Mouse (Mus musculus) forebrain, postnatal 0 days (tissue): ENCODE data around the gene Cd302. TPM values are rescaled to one million over a fixed set of nuclear protein-coding genes. Genes with fewer than 3 reads are reported as not detected.
A peak's percentile ranks its signal among the peaks of the same experiment; 100 is the strongest.

Experiments
- ATAC-seq: fragments of 200-750 bp; cut with Nextera tagmentation; 2 replicates; pipeline ENCODE4 v1.8.0; 2017; ENCODE audit warnings: mild to moderate bottlenecking, moderate library complexity
- DNase-seq: peaks from one replicate; pipeline ENCODE4 v3.0.0-alpha.2; 2015
- H3K27ac ChIP-seq: fragments of 300-500 bp; sonication (generic); 2 replicates; pipeline ENCODE4 v1.5.1; 2014; ENCODE audit warnings: low read depth, mild to moderate bottlenecking, antibody characterized with exemption, low read length, moderate library complexity, mixed read lengths
- H3K27me3 ChIP-seq: fragments of 300-500 bp; sonication (generic); 2 replicates; pipeline ENCODE4 v1.6.1; 2014; ENCODE audit warnings: mild to moderate bottlenecking, low read length, mixed read lengths; ENCODE audit not compliant: insufficient read depth
- H3K36me3 ChIP-seq: fragments of 300-500 bp; sonication (generic); 2 replicates; pipeline ENCODE4 v1.6.1; 2014; ENCODE audit warnings: mild to moderate bottlenecking, moderate library complexity; ENCODE audit not compliant: insufficient read depth
- H3K4me1 ChIP-seq: fragments of 300-500 bp; sonication (generic); 2 replicates; pipeline ENCODE4 v1.6.1; 2014; ENCODE audit warnings: antibody characterized with exemption; ENCODE audit not compliant: insufficient read depth
- H3K4me2 ChIP-seq: fragments of 300-500 bp; sonication (generic); 2 replicates; pipeline ENCODE4 v1.6.1; 2014; ENCODE audit warnings: low read depth, mild to moderate bottlenecking, moderate library complexity
- H3K4me3 ChIP-seq: fragments of 300-500 bp; sonication (generic); 2 replicates; pipeline ENCODE4 v1.5.1; 2014; ENCODE audit warnings: low read depth, low read length, mixed read lengths
- H3K9ac ChIP-seq: fragments of 300-500 bp; sonication (generic); 2 replicates; pipeline ENCODE4 v1.6.1; 2014; ENCODE audit warnings: mild to moderate bottlenecking
- H3K9me3 ChIP-seq: fragments of 300-500 bp; sonication (generic); 2 replicates; pipeline ENCODE4 v1.6.1; 2016; ENCODE audit warnings: low read length
- CTCF ChIP-seq: sonication (generic); IDR thresholded peaks from 2 replicates; pipeline ENCODE4 v1.5.1; 2016; ENCODE audit warnings: antibody characterized with exemption, control low read depth, low read depth
- whole genome bisulfite sequencing: fragments of 180-500 bp; shearing (Covaris S2); extraction: QIAGEN DNeasy Blood & Tissue Kit; methylation state at CpG from one replicate; pipeline ENCODE4 v1.1.7; 2014; 5-methylcytosine and 5-hydroxymethylcytosine counted together
- polyA plus RNA-seq: library from polyadenylated mRNA; unstranded; fragments of >200 nt; fragmentation: Nextera tagmentation; extraction: Ambion mirVana; gene quantifications from 2 replicates; pipeline ENCODE4 v1.2.1, GENCODE M21; 2015
- total RNA-seq: library from RNA; depleted of rRNA; stranded (reverse); fragments of >200 nt; gene quantifications from 2 replicates; pipeline ENCODE4 v1.2.3, GENCODE M21; 2014

The Cd302 gene
- total and polyA plus RNA-seq, 2 experiments from 2014 or later = 5.8 to 19.3 TPM

- no peak for DNase-seq
- Histone ChIP-seq H3K27ac (no peak overlapping the region), H3K9ac (no peak overlapping the region), H3K9me3 (no peaks in the 10 kb centered on the region), H3K27me3 (no peaks in the 10 kb centered on the region), H3K36me3 (no peaks in the 10 kb centered on the region), H3K4me3 (no peak overlapping the region), H3K4me1 (no peaks in the 10 kb centered on the region), H3K4me2 (no peak overlapping the region)
- 75% methylated on average over 2 of the region's 2 CpGs for WGBS
- ATAC-seq = no peak
- TF ChIP-seq CTCF = no peak
These were observed 62.3 kb downstream of the Cd302 start for GRCm38 (mm10) chr2:60221954-60222353.

GRCm38 (mm10) chr2:60221236-60221635 is 63.1 kb downstream of the Cd302 start:
- no peaks in the 10 kb centered on the region for H3K9me3 ChIP-seq
- WGBS = 72% methylated on average over 6 of the region's 6 CpGs
- DNase-seq (no peak), ATAC-seq (no peak)
- no peak overlapping the region for H3K4me3 ChIP-seq
- no peak overlapping the region for H3K4me2 ChIP-seq
- H3K4me1 ChIP-seq = no peaks in the 10 kb centered on the region
- no peak overlapping the region for H3K9ac ChIP-seq
- TF ChIP-seq CTCF = no peak
- no peak overlapping the region for H3K27ac ChIP-seq
- H3K36me3 ChIP-seq = no peaks in the 10 kb centered on the region
- H3K27me3 ChIP-seq = no peaks in the 10 kb centered on the region

DNA sequence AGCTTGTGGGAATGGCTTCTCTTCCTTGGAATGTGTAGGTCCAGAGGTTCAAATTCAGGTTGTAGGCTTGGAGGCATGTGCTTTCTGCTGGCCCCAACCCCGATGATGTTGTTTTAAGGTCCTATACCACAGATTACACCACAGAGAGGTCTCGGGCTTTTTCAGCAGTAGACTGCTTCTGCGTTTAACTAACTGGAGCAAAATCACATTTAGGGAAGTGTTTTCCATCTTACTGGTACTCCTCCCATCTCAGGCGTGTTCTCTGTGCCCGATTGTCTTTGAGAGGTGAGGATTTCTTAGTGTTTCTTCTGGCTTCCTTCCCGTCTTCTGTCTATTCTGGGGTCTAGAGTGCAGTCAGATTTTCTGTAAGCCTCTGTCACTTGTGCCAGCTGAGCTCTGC is 66.7 kb downstream of the Cd302 start:
- no peak for TF ChIP-seq CTCF
- Histone ChIP-seq H3K36me3 (no peaks in the 10 kb centered on the region), H3K4me1 (peaks cover 13% of the 10 kb centered on the region; the same call in 1 of the 2 replicates), H3K4me3 (no peak overlapping the region), H3K9ac (no peak overlapping the region), H3K27ac (no peak overlapping the region), H3K9me3 (no peaks in the 10 kb centered on the region), H3K27me3 (no peaks in the 10 kb centered on the region), H3K4me2 (no peak overlapping the region)
- DNase-seq = no peak
- ATAC-seq = no peak
- WGBS = 93% methylated on average over 6 of the region's 6 CpGs

DNA sequence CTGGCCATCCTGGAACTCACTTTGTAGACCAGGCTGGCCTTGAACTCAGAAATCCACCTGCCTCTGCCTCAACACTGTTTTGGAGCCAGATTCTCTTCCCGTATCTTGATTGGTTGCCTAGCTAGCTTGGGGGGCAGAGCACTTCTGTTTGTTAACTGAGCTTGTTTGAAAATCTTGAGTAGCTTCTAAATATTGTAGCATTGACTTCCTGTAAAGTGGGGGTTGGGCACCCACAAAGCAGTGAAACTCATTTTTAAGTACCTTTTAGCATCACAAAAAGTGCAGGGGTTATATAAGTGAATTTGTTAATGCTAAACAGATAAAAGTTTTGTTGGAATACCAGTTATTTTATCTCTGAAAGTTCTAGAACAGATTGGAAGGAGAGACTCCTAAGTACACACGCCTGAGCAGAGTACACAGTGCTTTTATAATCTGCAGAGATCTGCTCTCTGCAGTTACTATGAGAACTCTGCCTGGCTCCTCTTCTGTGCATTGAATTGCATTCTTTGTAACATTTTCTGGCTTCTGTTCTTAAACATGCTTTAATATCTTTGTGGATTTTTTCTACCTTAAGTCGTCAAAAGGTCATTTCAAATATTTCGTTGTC is 67.6 kb downstream of the Cd302 start:
- Histone ChIP-seq H3K27me3 (no peaks in the 10 kb centered on the region), H3K4me2 (no peak overlapping the region), H3K27ac (no peak overlapping the region), H3K36me3 (no peaks in the 10 kb centered on the region), H3K9ac (no peak overlapping the region), H3K4me3 (no peak overlapping the region), H3K4me1 (peaks cover 16% of the 10 kb centered on the region), H3K9me3 (no peaks in the 10 kb centered on the region)
- no peak for TF ChIP-seq CTCF
- WGBS = 84% methylated on average over 4 of the region's 4 CpGs
- DNase-seq (no peak), ATAC-seq (no peak)

DNA sequence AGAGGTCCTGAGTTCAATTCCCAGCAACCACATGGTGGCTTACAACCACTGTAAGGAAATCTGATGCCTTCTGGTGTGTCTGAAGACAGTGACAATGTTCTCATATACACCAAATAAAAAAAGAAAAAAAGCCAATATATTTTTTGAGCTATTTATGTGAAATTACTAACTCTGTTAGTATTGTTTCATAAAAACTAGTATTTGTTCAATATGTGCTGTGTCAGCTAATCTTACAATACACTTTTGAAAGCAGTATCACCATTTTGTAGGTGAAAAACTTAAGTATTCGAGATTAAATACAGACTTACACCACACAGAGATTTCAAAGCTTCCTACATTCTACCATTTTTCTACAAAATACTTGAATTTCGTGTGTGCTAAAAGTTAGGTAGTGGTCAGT is 69.6 kb downstream of the Cd302 start:
- H3K4me1 ChIP-seq = peaks cover 26% of the 10 kb centered on the region
- no peaks in the 10 kb centered on the region for H3K9me3 ChIP-seq
- no peak overlapping the region for H3K4me2 ChIP-seq
- no peak for TF ChIP-seq CTCF
- no peaks in the 10 kb centered on the region for H3K36me3 ChIP-seq
- DNase-seq (no peak), ATAC-seq (no peak)
- 93% methylated on average over 2 of the region's 2 CpGs for WGBS
- H3K9ac ChIP-seq = no peak overlapping the region
- H3K27ac ChIP-seq = no peak overlapping the region
- H3K27me3 ChIP-seq = no peaks in the 10 kb centered on the region
- no peak overlapping the region for H3K4me3 ChIP-seq

GRCm38 (mm10) chr2:60212488-60212887 is 71.8 kb downstream of the Cd302 start:
- H3K27ac ChIP-seq = no peak overlapping the region
- no peak for TF ChIP-seq CTCF
- H3K36me3 ChIP-seq = no peaks in the 10 kb centered on the region
- H3K4me2 ChIP-seq = no peak overlapping the region
- H3K4me1 ChIP-seq = peaks cover 26% of the 10 kb centered on the region
- no peak for ATAC-seq
- no peak overlapping the region for H3K4me3 ChIP-seq
- H3K27me3 ChIP-seq = no peaks in the 10 kb centered on the region
- H3K9me3 ChIP-seq = no peaks in the 10 kb centered on the region
- H3K9ac ChIP-seq = no peak overlapping the region
- no peak for DNase-seq

GRCm38 (mm10) chr2:60210821-60211220 is 73.5 kb downstream of the Cd302 start:
- 11% methylated on average over 5 of the region's 5 CpGs for WGBS
- no peak overlapping the region for H3K27ac ChIP-seq
- no peaks in the 10 kb centered on the region for H3K9me3 ChIP-seq
- peak; percentile 17 for DNase-seq
- H3K36me3 ChIP-seq = 0 out of 2 replicates have a peak, but pooled peaks cover under 1% of the 10 kb centered on the region
- peak overlapping the region; percentile 92 for H3K9ac ChIP-seq
- H3K27me3 ChIP-seq = no peaks in the 10 kb centered on the region
- H3K4me1 ChIP-seq = peaks cover 25% of the 10 kb centered on the region
- TF ChIP-seq CTCF = no peak
- no peak for ATAC-seq
- peak overlapping the region; percentile 97 for H3K4me3 ChIP-seq
- peak overlapping the region; percentile 68 for H3K4me2 ChIP-seq
